11 mouse cellular contexts compared by ENCODE assay signal in genomic region chr2:52578846-52579245, GRCm38 (mm10).
DNase-seq lines count a peak whose midpoint lies in the region; ATAC-seq and TF ChIP-seq lines count a peak whose summit lies in the region.
"Had no signal": no experiment of that assay in that cellular context is flagged by ENCODE, and none has a peak within 500 bp of the region (broad histone marks: within the 10 kb centered on the region; RNA-seq: fewer than 3 reads in every experiment).

No protein-coding gene starts in this region.

- WGBS in midbrain, postnatal 0 days: 50% methylated on average over 3 of the region's 3 CpGs
- WGBS in midbrain, embryonic 15.5 days: 50% methylated on average over 3 of the region's 3 CpGs

- peak; percentile 18 to 51 for DNase-seq in cerebellum, postnatal 14 days
- DNase-seq in cerebellum, adult 18-20 months: no peak
- DNase-seq in midbrain, postnatal 0 days (ENCODE audit: low spot score): peak; percentile 51
- peak; percentile 63 to 70 for DNase-seq in kidney, postnatal 36 days
- no peak for DNase-seq in right cerebral cortex, adult 18-20 months
- DNase-seq in thymus, postnatal 14 days: no peak
- DNase-seq: liver had no signal

- no peaks in the 10 kb centered on the region for H3K36me3 ChIP-seq in midbrain, postnatal 0 days (ENCODE audit: insufficient read depth, low read length)
- H3K36me3 ChIP-seq in midbrain, embryonic 15.5 days (replicated peaks): no peaks in the 10 kb centered on the region
- H3K36me3 ChIP-seq: hindbrain, embryonic 10.5 days; neural tube, embryonic 13.5 days had no signal

- H3K27ac ChIP-seq in midbrain, postnatal 0 days (ENCODE audit: low read depth, low read length): no peak overlapping the region
- H3K27ac ChIP-seq in midbrain, embryonic 15.5 days: no peak overlapping the region
- H3K27ac ChIP-seq: hindbrain, embryonic 10.5 days; neural tube, embryonic 13.5 days had no signal

- no peaks in the 10 kb centered on the region for H3K27me3 ChIP-seq in midbrain, postnatal 0 days (ENCODE audit: insufficient read depth, low read length)
- H3K27me3 ChIP-seq in midbrain, embryonic 15.5 days (replicated peaks): no peaks in the 10 kb centered on the region
- H3K27me3 ChIP-seq: neural tube, embryonic 13.5 days had no signal

- TF ChIP-seq CTCF in midbrain, postnatal 0 days (IDR thresholded peaks at IDR 0.05): no peak

- no peak for ATAC-seq in midbrain, postnatal 0 days (ENCODE audit: low FRiP score)
- ATAC-seq in midbrain, embryonic 15.5 days (replicated peaks): no peak
- no peak for ATAC-seq in erythroblast, adult 5-6 weeks (replicated peaks; ENCODE audit: low FRiP score, poor library complexity, severe bottlenecking)

- no peaks in the 10 kb centered on the region for H3K9me3 ChIP-seq in midbrain, postnatal 0 days (ENCODE audit: low read length)
- no peaks in the 10 kb centered on the region for H3K9me3 ChIP-seq in midbrain, embryonic 15.5 days
- H3K9me3 ChIP-seq: hindbrain, embryonic 10.5 days; neural tube, embryonic 13.5 days had no signal

- 0 out of 2 replicates have a peak, but pooled peaks cover 4% of the 10 kb centered on the region for H3K4me1 ChIP-seq in midbrain, postnatal 0 days (ENCODE audit: insufficient read depth, low read length)
- no peaks in the 10 kb centered on the region for H3K4me1 ChIP-seq in midbrain, embryonic 15.5 days
- H3K4me1 ChIP-seq: hindbrain, embryonic 10.5 days; neural tube, embryonic 13.5 days had no signal

- H3K4me3 ChIP-seq in midbrain, postnatal 0 days (ENCODE audit: low read depth, low read length): no peak overlapping the region
- H3K4me3 ChIP-seq in midbrain, embryonic 15.5 days: no peak overlapping the region
- H3K4me3 ChIP-seq: hindbrain, embryonic 10.5 days; neural tube, embryonic 13.5 days had no signal

- H3K4me2 ChIP-seq in midbrain, postnatal 0 days (ENCODE audit: low read depth, low read length, poor library complexity, severe bottlenecking): no peak overlapping the region
- H3K4me2 ChIP-seq in midbrain, embryonic 15.5 days: no peak overlapping the region
- H3K4me2 ChIP-seq: neural tube, embryonic 13.5 days had no signal

- no peak overlapping the region for H3K9ac ChIP-seq in midbrain, postnatal 0 days (replicated peaks; ENCODE audit: low read length, poor library complexity, severe bottlenecking)
- H3K9ac ChIP-seq in midbrain, embryonic 15.5 days: no peak overlapping the region
- H3K9ac ChIP-seq: neural tube, embryonic 13.5 days had no signal

Comparison
In these comparisons a context has a peak if more than half of its experiments do, and no peak if none do; other contexts are left out.
1. DNase-seq: peak in cerebellum, postnatal 14 days (2 of 2), midbrain, postnatal 0 days (single experiment) and kidney, postnatal 36 days (2 of 2); none in cerebellum, adult 18-20 months (0 of 2), right cerebral cortex, adult 18-20 months (single experiment) and thymus, postnatal 14 days (single experiment).